Comparison of ENCODE assay signal across 16 mouse cellular contexts in genomic region chr17:31335344-31336080, GRCm38 (mm10). TPM values are rescaled to one million over a fixed set of nuclear protein-coding genes. Genes with fewer than 3 reads are reported as not detected.
DNase-seq lines count a peak whose midpoint lies in the region; ATAC-seq and TF ChIP-seq lines count a peak whose summit lies in the region.
"Had no signal": no experiment of that assay in that cellular context is flagged by ENCODE, and none has a peak within 500 bp of the region (broad histone marks: within the 10 kb centered on the region; RNA-seq: fewer than 3 reads in every experiment).

No protein-coding gene starts in this region.

- H3K9me3 ChIP-seq in CH12.LX (replicated peaks; ENCODE audit: low read length), result peaks cover 3% of the 10 kb centered on the region
- H3K9me3 ChIP-seq: forebrain, embryonic 12.5 days; heart, embryonic 10.5 days; limb, embryonic 15.5 days; midbrain, embryonic 12.5 days had no signal

- H3K4me3 ChIP-seq in CH12.LX (replicated peaks in 1 of 3; ENCODE audit: low read depth in 2 of 3, low read length in 2 of 3, poor library complexity in 1 of 3), result peak overlapping the region; percentile 49 to 81 (median 59)
- H3K4me3 ChIP-seq: forebrain, embryonic 12.5 days; heart, embryonic 10.5 days; limb, embryonic 15.5 days; midbrain, embryonic 12.5 days; myocyte had no signal

- TF ChIP-seq CTCF in CH12.LX (conservative IDR thresholded peaks at IDR 0.05 in 1 of 2, IDR thresholded peaks at IDR 0.05 in 1 of 2; ENCODE audit: low read depth in 2 of 2, low read length in 2 of 2), result no peak

- peaks cover 0 to 3% of the 10 kb centered on the region in 2 experiments for H3K36me3 ChIP-seq in CH12.LX (replicated peaks in 1 of 2; ENCODE audit: control insufficient read depth in 1 of 2, insufficient read depth in 1 of 2, low read length in 1 of 2)
- H3K36me3 ChIP-seq: forebrain, embryonic 12.5 days; heart, embryonic 10.5 days; limb, embryonic 15.5 days; midbrain, embryonic 12.5 days had no signal

- dilution Hi-C loops in CH12.LX (cut with MboI; ENCODE audit: extremely low pct_ligation_motif_present, extremely low pct_unique_long_range_greater_than_20kb, low sequenced_read_pairs), result no loop called here

- ATAC-seq in cerebellum, adult (ENCODE audit: insufficient number of reproducible peaks, low FRiP score, low TSS enrichment), result 0 out of 2 replicates have a peak, but pooled peaks have one; percentile 19
- ATAC-seq: liver, postnatal 0 days had no signal

- H3K9ac ChIP-seq in CH12.LX (ENCODE audit: insufficient read depth, low read depth), result peak overlapping the region; percentile 47
- H3K9ac ChIP-seq: forebrain, embryonic 12.5 days; limb, embryonic 15.5 days; liver, postnatal 0 days; midbrain, embryonic 12.5 days had no signal

- TF ChIP-seq RAD21 in CH12.LX (IDR thresholded peaks at IDR 0.05; ENCODE audit: low read depth, low read length), result no peak

- peak; percentile 87 for TF ChIP-seq POLR2A in CH12.LX (IDR thresholded peaks at IDR 0.05; ENCODE audit: low read depth, low read length)

- no peaks in the 10 kb centered on the region for H3K27me3 ChIP-seq in CH12.LX (replicated peaks)
- H3K27me3 ChIP-seq: forebrain, embryonic 12.5 days; limb, embryonic 15.5 days; midbrain, embryonic 12.5 days had no signal

- H3K27ac ChIP-seq in CH12.LX (ENCODE audit: insufficient read depth, low read depth), result no peak overlapping the region; the same call in 1 of the 2 replicates
- H3K27ac ChIP-seq: forebrain, embryonic 12.5 days; heart, embryonic 10.5 days; limb, embryonic 15.5 days; midbrain, embryonic 12.5 days had no signal

- in situ Hi-C loops in CH12.LX (cut with MboI; ENCODE audit: low pct_ligation_motif_present, low pct_unique_long_range_greater_than_20kb, low sequenced_read_pairs), result no loop called here

- H3K4me2 ChIP-seq in CH12.LX (ENCODE audit: insufficient read depth, low read depth, poor library complexity, severe bottlenecking), result peak overlapping the region; percentile 79
- H3K4me2 ChIP-seq: forebrain, embryonic 12.5 days; limb, embryonic 15.5 days; midbrain, embryonic 12.5 days had no signal

- no peaks in the 10 kb centered on the region for H3K79me2 ChIP-seq in CH12.LX (replicated peaks; ENCODE audit: control insufficient read depth, extremely low read depth, insufficient read depth, poor library complexity, severe bottlenecking)

- TF ChIP-seq EP300 in CH12.LX (IDR thresholded peaks at IDR 0.05; ENCODE audit: low read length), result no peak

- DNase-seq in cerebellum, postnatal 4 days (ENCODE audit: low spot score in 2 of 2), result no peak
- peak; percentile 76 for DNase-seq in CH12.LX (ENCODE audit: extremely low read depth)
- peak; percentile 58 for DNase-seq in cerebellum, adult 9-11 months
- DNase-seq in kidney, postnatal 14 days, result peak; percentile 47
- DNase-seq in layer of hippocampus, adult 8-10 months (ENCODE audit: low spot score in 2 of 2), result no peak
- DNase-seq in neural tube, embryonic 10.5 days (ENCODE audit: extremely low spot score, low spot score), result no peak
- DNase-seq in urinary bladder, postnatal 4 days (ENCODE audit: low spot score in 2 of 2), result no peak
- DNase-seq: gastrocnemius, postnatal 36 days; liver, postnatal 0 days; lung, postnatal 4 days had no signal

- peaks cover 5 to 23% of the 10 kb centered on the region in 2 experiments; a peak in 3 of 4 replicates for H3K4me1 ChIP-seq in CH12.LX (ENCODE audit: control insufficient read depth in 1 of 2, insufficient read depth in 2 of 2)
- H3K4me1 ChIP-seq: forebrain, embryonic 12.5 days; limb, embryonic 15.5 days; midbrain, embryonic 12.5 days had no signal

TF ChIP-seq in CH12.LX, 34 proteins besides CTCF, POLR2A, EP300 and RAD21:
- no peak for TF ChIP-seq USF1 (IDR thresholded peaks at IDR 0.05; ENCODE audit: low read depth, low read length)
- peak; percentile 80 for TF ChIP-seq ZMIZ1 (IDR thresholded peaks at IDR 0.05; ENCODE audit: low read depth, low read length)
- TF ChIP-seq ZKSCAN1 (IDR thresholded peaks at IDR 0.05; ENCODE audit: borderline replicate concordance, low read depth, low read length), result no peak
- TF ChIP-seq MAZ (IDR thresholded peaks at IDR 0.05; ENCODE audit: low read depth, low read length), result 0 out of 2 replicates have a peak, but pooled peaks have one; percentile 35
- TF ChIP-seq TCF12 (IDR thresholded peaks at IDR 0.05; ENCODE audit: low read depth, low read length), result peak; percentile 90
- TF ChIP-seq ZNF384 (IDR thresholded peaks at IDR 0.05; ENCODE audit: low read depth, low read length), result no peak
- TF ChIP-seq PAX5 (IDR thresholded peaks at IDR 0.05; ENCODE audit: low read length), result 0 out of 2 replicates have a peak, but pooled peaks have one; percentile 60
- no peak for TF ChIP-seq SMC3 (IDR thresholded peaks at IDR 0.05; ENCODE audit: low read depth, low read length)
- no peak for TF ChIP-seq JUND (conservative IDR thresholded peaks at IDR 0.05; ENCODE audit: low read depth, low read length)
- no peak for TF ChIP-seq ETS1 (conservative IDR thresholded peaks at IDR 0.05; ENCODE audit: low read depth, low read length)
- TF ChIP-seq RCOR1 (conservative IDR thresholded peaks at IDR 0.05; ENCODE audit: low read depth, low read length), result no peak
- TF ChIP-seq POLR2AphosphoS2 (IDR thresholded peaks at IDR 0.05; ENCODE audit: low read depth, low read length), result peak; percentile 35; the same call in 1 of the 2 replicates
- no peak for TF ChIP-seq E2F4 (IDR thresholded peaks at IDR 0.05; ENCODE audit: insufficient replicate concordance, low read depth, low read length)
- peak; percentile 81 for TF ChIP-seq HCFC1 (IDR thresholded peaks at IDR 0.05; ENCODE audit: low read depth, low read length)
- no peak for TF ChIP-seq GABPA (IDR thresholded peaks at IDR 0.05; ENCODE audit: insufficient replicate concordance, low read depth, low read length)
- TF ChIP-seq BHLHE40 (IDR thresholded peaks at IDR 0.05; ENCODE audit: low read depth, low read length), result no peak
- TF ChIP-seq UBTF (IDR thresholded peaks at IDR 0.05; ENCODE audit: low read depth, low read length), result no peak
- TF ChIP-seq ZC3H11A (IDR thresholded peaks at IDR 0.05; ENCODE audit: low read depth, low read length), result no peak
- TF ChIP-seq IRF4 (IDR thresholded peaks at IDR 0.05; ENCODE audit: low read depth, low read length), result peak; percentile 64; the same call in 1 of the 2 replicates
- TF ChIP-seq MAFK (IDR thresholded peaks at IDR 0.05; ENCODE audit: insufficient replicate concordance, low read length), result no peak
- no peak for TF ChIP-seq USF2 (conservative IDR thresholded peaks at IDR 0.05; ENCODE audit: low read depth, low read length)
- no peak for TF ChIP-seq NRF1 (IDR thresholded peaks at IDR 0.05; ENCODE audit: low read depth, low read length)
- no peak for TF ChIP-seq CHD1 (IDR thresholded peaks at IDR 0.05; ENCODE audit: low read depth, low read length)
- 0 out of 2 replicates have a peak, but pooled peaks have one; percentile 11 for TF ChIP-seq MXI1 (IDR thresholded peaks at IDR 0.05; ENCODE audit: low read depth, low read length)
- TF ChIP-seq CHD2 (IDR thresholded peaks at IDR 0.05; ENCODE audit: low read length), result no peak
- no peak for TF ChIP-seq MYC (IDR thresholded peaks at IDR 0.05; ENCODE audit: low read depth, low read length)
- TF ChIP-seq MEF2A (IDR thresholded peaks at IDR 0.05; ENCODE audit: borderline replicate concordance, low read depth, low read length), result 0 out of 2 replicates have a peak, but pooled peaks have one; percentile 25
- peak; percentile 79 for TF ChIP-seq TBP (conservative IDR thresholded peaks at IDR 0.05; ENCODE audit: low read depth, low read length)
- TF ChIP-seq NELFE (IDR thresholded peaks at IDR 0.05; ENCODE audit: low read depth, low read length), result peak; percentile 94
- peak; percentile 87 for TF ChIP-seq ELF1 (IDR thresholded peaks at IDR 0.05; ENCODE audit: low read depth, low read length)
- no peak for TF ChIP-seq JUN (IDR thresholded peaks at IDR 0.05; ENCODE audit: insufficient read depth, low read depth, low read length)
- TF ChIP-seq MAX (IDR thresholded peaks at IDR 0.05; ENCODE audit: low read length), result no peak
- TF ChIP-seq KAT2A (IDR thresholded peaks at IDR 0.05; ENCODE audit: insufficient replicate concordance, low read length), result 0 out of 2 replicates have a peak, but pooled peaks have one; percentile 41
- TF ChIP-seq SIN3A (IDR thresholded peaks at IDR 0.05; ENCODE audit: low read length), result peak; percentile 56
TF ChIP-seq in CH12.LX: peak in this region for 14.

RNA-seq across cellular contexts. Expression of gene Slc37a1, which starts 48.9 kb away (rescaled TPM):
- total RNA-seq in CH12.LX (2012; rRNA removed), result 4.7 and 6.6 TPM in 2 replicates
- 1.9 and 2.1 TPM in 2 replicates for total RNA-seq in CH12.LX (2014; rRNA removed)
- 2.2 and 2.4 TPM in 2 replicates for polyA plus RNA-seq in CH12.LX (2012; ENCODE audit: insufficient read length, low read depth)
- 1 to 10 TPM; 7.3 to 9.3 (median 8.5) TPM for total RNA-seq in layer of hippocampus, adult 8-10 months (2022)

RNA-seq across cellular contexts. Expression of gene Pde9a, which starts 50.5 kb away (rescaled TPM):
- total RNA-seq in CH12.LX (2012; rRNA removed) (not detected in 2 replicates), CH12.LX (2014; rRNA removed) (not detected in 2 replicates)
- polyA plus RNA-seq in CH12.LX (2012; ENCODE audit: insufficient read length, low read depth), result not detected in 2 replicates
- total RNA-seq in layer of hippocampus, adult 8-10 months (2022), result 10 to 100 TPM; 22.5 to 35.1 (median 28.4) TPM

RNA-seq across cellular contexts. Expression of gene Rsph1, which starts 58.3 kb away (rescaled TPM):
- not detected in 2 replicates for total RNA-seq in CH12.LX (2012; rRNA removed)
- not detected in 2 replicates for total RNA-seq in CH12.LX (2014; rRNA removed)
- polyA plus RNA-seq in CH12.LX (2012; ENCODE audit: insufficient read length, low read depth), result not detected in 2 replicates
- 10 to 100 TPM; 12.3 to 18.6 (median 15.4) TPM for total RNA-seq in layer of hippocampus, adult 8-10 months (2022)

Comparison
In these comparisons a context has a peak if more than half of its experiments do, and no peak if none do; other contexts are left out.
1. DNase-seq: peak in CH12.LX (single experiment), cerebellum, adult 9-11 months (single experiment) and kidney, postnatal 14 days (single experiment); none in cerebellum, postnatal 4 days (0 of 2), layer of hippocampus, adult 8-10 months (0 of 2), neural tube, embryonic 10.5 days (single experiment) and urinary bladder, postnatal 4 days (0 of 2).
2. RNA of gene Pde9a, which starts 50.5 kb away (total RNA-seq): 22.5 to 35.1 TPM in layer of hippocampus, adult 8-10 months; not detected in CH12.LX; every median in the first group is over 10 times any median in the second.
3. RNA of gene Rsph1, which starts 58.3 kb away (total RNA-seq): 12.3 to 18.6 TPM in layer of hippocampus, adult 8-10 months; not detected in CH12.LX; every median in the first group is over 10 times any median in the second.